Mouse (Mus musculus) adrenal gland, postnatal 4 days (tissue): Measurements from ENCODE around the gene Olfr1437. TPM values are rescaled to one million over a fixed set of nuclear protein-coding genes. Genes with fewer than 3 reads are reported as not detected.
"Not testable (repeated sequence)": the region's sequence is repeated elsewhere in the genome, so short reads cannot be mapped to it uniquely, and the experiment has no call there.

Source experiments
- DNase-seq, 2 experiments: peaks; one replicate each; pipeline ENCODE4 v3.0.0; 2021 to 2022; ENCODE audit warnings: low spot score in 2 of 2, mixed read lengths in 2 of 2
- long read RNA-seq, 2 experiments: library from polyadenylated mRNA; stranded (forward); transcript quantifications; one replicate each; pipeline ENCODE4 v2.0.0; 2021
- total RNA-seq, 2 experiments: library from RNA; stranded (reverse); gene quantifications; 2 replicates each; pipeline ENCODE4 v1.2.3; 2021

Olfr1437 gene
- total RNA-seq = not detected
- long read RNA-seq, experiment 1 = 0 reads
- long read RNA-seq, experiment 2 = 0 reads

DNA sequence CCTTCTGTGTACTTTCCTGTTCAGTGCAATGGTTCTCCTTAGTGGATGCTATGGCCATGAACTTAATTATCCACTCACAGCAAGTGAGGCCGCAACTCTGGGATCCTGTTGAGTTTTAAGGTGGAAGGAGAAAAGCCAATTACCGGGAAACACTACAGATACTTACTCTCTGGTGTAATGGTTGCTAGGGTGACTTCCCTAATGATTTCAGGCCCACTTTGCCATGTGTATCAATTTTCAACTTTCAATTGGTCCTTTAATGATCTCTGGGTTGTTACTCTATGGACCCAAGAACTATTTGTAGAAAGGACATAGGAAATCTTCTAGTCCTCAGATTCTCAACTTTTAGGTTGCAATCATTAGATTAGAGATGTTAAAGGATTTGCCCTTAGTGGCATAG lies at the start of gene Olfr1437:
TSS of gene Olfr1437 (minus strand) at position 101 of the 400 bp plus-strand sequence.
- DNase-seq = no peak

DNA sequence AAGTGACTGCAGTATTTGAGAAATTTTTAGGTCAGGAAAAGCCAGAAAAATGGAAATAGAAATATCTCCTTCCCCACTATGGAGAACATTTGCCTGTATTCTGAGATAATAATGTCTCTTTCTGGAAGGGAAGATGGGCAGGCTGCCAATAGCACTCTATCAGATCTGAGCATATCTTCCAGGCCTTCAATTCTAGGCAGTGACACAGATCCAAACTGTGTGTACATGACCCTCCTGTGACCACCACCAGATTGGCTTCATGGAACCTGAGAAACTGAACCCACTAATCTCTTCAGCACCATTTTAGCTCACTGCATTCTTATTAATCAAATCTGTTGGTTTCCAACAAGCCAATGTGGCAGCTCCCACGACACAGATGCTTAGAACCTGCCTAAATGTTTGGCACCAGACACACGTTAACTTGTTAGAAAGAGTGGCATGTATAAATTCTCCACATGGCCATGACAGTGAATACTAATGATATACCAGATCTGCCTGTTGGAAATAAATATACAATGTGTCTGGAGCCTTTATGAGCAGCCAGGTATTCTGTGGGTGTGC lies 49.6 kb upstream of the Olfr1437 start:
- no peak for DNase-seq

GRCm38 (mm10) chr19:12373004-12373403 lies 48.1 kb upstream of the Olfr1437 start:
- DNase-seq = no peak

DNA sequence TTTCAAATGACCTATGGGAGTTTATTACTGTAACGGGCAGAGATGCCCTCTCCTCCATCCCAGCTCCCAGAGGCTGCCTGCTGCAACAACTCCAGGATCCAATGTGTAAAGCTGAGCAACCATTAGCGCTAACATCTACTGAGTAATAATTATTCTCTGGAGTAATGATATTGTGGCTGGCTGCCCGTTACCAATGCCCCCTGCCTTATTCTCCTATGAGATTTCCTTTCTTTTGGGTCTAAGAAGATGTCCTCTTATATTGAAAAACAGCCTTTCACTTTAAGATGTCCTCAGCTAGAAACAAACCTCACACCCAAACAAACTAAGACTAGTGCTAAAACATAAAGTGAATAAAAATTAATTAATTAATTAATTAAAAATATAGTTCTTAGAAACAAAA lies 10.9 kb upstream of the Olfr1437 start, which contains the start of gene Olfr1438-ps1:
TSS of gene Olfr1438-ps1 (minus strand) at position 101 of the 400 bp plus-strand sequence.
- no peak for DNase-seq

GRCm38 (mm10) chr19:12299030-12299429 lies 25.9 kb downstream of the Olfr1437 start, which contains the start of gene Olfr1436:
Gene Olfr1436 (minus strand): TSS chr19:12299130.
- DNase-seq = not testable (repeated sequence)

DNA sequence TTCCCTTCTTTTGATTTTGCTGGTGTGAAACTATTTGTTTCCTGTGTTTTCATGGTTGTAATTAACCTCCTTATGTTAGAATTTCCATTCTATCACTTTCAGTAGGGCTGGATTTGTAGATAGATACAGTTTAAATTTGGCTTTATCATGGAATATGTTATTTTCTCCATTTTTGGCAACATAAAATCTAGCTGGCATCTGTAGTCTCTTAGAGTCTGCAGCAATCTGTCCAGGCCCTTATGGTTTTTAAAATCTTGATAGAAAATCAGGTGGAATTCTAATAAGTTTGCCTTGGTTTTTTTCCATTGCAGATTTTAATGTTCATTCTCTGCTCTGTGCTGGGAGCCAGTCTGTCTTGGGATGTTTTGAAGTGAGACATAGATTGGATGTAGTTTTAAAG lies 31.9 kb downstream of the Olfr1437 start:
- DNase-seq = no peak

GRCm38 (mm10) chr19:12279554-12279953 lies 45.3 kb downstream of the Olfr1437 start, which contains the start of gene Olfr1434:
Gene Olfr1434 (plus strand): TSS chr19:12279854.
- no peak for DNase-seq

Other genes with a start within 250 kb of the Olfr1437 start
- gene Olfr1425, start 247.4 kb downstream of the Olfr1437 start, total RNA-seq = not detected
- gene Olfr1426, start 233.1 kb downstream of the Olfr1437 start, total RNA-seq = not detected
- gene Olfr1427, start 221.8 kb downstream of the Olfr1437 start, total RNA-seq = not detected
- gene Olfr1428, start 209.2 kb downstream of the Olfr1437 start, total RNA-seq = not detected
- not detected for gene Olfr76, start 201.9 kb downstream of the Olfr1437 start, total RNA-seq
- not detected for gene Olfr1555-ps1, start 155.0 kb downstream of the Olfr1437 start, total RNA-seq
- not detected for gene Olfr1431, start 124.5 kb downstream of the Olfr1437 start, total RNA-seq
- gene Olfr1432, start 92.5 kb downstream of the Olfr1437 start, total RNA-seq = not detected
- not detected for gene Olfr262, start 83.4 kb downstream of the Olfr1437 start, total RNA-seq
- not detected for gene Olfr235, start 64.1 kb downstream of the Olfr1437 start, total RNA-seq
- not detected for gene Olfr1434, start 45.2 kb downstream of the Olfr1437 start, total RNA-seq
- gene Olfr1436, start 26.0 kb downstream of the Olfr1437 start, total RNA-seq = not detected
- gene Olfr1438-ps1, start 10.8 kb upstream of the Olfr1437 start, total RNA-seq = not detected
- not detected for gene Olfr1440, start 62.2 kb upstream of the Olfr1437 start, total RNA-seq
- gene Olfr1441, start 92.3 kb upstream of the Olfr1437 start, total RNA-seq = not detected
- gene Pfpl, start 102.8 kb upstream of the Olfr1437 start, total RNA-seq = not detected
- 10 to 100 TPM; 22.3 to 23.5 TPM for gene Mpeg1, start 135.7 kb upstream of the Olfr1437 start, total RNA-seq
- gene Dtx4, start 176.4 kb upstream of the Olfr1437 start, total RNA-seq = 10 to 100 TPM; 32.1 to 33.4 TPM
- gene Fam111a, start 220.6 kb upstream of the Olfr1437 start, total RNA-seq = 10 to 100 TPM; 13.3 to 16.9 TPM